Mouse (Mus musculus) hindbrain, embryonic 16.5 days (tissue): ENCODE data around the gene Rnf148. TPM values are rescaled to one million over a fixed set of nuclear protein-coding genes. Genes with fewer than 3 reads are reported as not detected.
A peak's percentile ranks its signal among the peaks of the same experiment; 100 is the strongest.

Experiments used
- ATAC-seq: fragments of 200-750 bp; cut with Nextera tagmentation; 2 replicates; pipeline ENCODE4 v1.8.0; 2017; ENCODE audit warnings: moderate TSS enrichment, moderate library complexity
- H3K27ac ChIP-seq: fragments of 300-500 bp; sonication (generic); 2 replicates; pipeline ENCODE4 v1.5.1; 2014; ENCODE audit warnings: low read depth, mild to moderate bottlenecking, control low read depth, low read length, moderate library complexity
- H3K27me3 ChIP-seq: fragments of 300-500 bp; sonication (generic); replicated peaks from 2 replicates; pipeline ENCODE4 v1.6.1; 2014; ENCODE audit warnings: low read length; ENCODE audit not compliant: control insufficient read depth, insufficient read depth
- H3K36me3 ChIP-seq: fragments of 300-500 bp; sonication (generic); 2 replicates; pipeline ENCODE4 v1.6.1; 2014; ENCODE audit warnings: mild to moderate bottlenecking, low read length, moderate library complexity, mixed read lengths; ENCODE audit not compliant: control insufficient read depth, insufficient read depth
- H3K4me1 ChIP-seq: fragments of 300-500 bp; sonication (generic); 2 replicates; pipeline ENCODE4 v1.6.1; 2014; ENCODE audit warnings: low read depth, low read length; ENCODE audit not compliant: control insufficient read depth, insufficient read depth
- H3K4me2 ChIP-seq: fragments of 300-500 bp; sonication (generic); 2 replicates; pipeline ENCODE4 v1.6.1; 2014; ENCODE audit warnings: mild to moderate bottlenecking, low read length, control low read depth, moderate library complexity
- H3K4me3 ChIP-seq: fragments of 300-500 bp; sonication (generic); 2 replicates; pipeline ENCODE4 v1.5.1; 2014; ENCODE audit warnings: mild to moderate bottlenecking, low read length, control low read depth, moderate library complexity
- H3K9ac ChIP-seq: fragments of 300-500 bp; sonication (generic); 2 replicates; pipeline ENCODE4 v1.6.1; 2014; ENCODE audit warnings: low read depth, mild to moderate bottlenecking, control low read depth, low read length, moderate library complexity
- H3K9me3 ChIP-seq: fragments of 300-500 bp; sonication (generic); 2 replicates; pipeline ENCODE4 v1.6.1; 2014; ENCODE audit warnings: mild to moderate bottlenecking, low read length, moderate library complexity; ENCODE audit not compliant: control insufficient read depth
- WGBS: fragments of 180-500 bp; shearing (Covaris S2); extraction: QIAGEN DNeasy Blood & Tissue Kit; methylation state at CpG from one replicate; pipeline ENCODE4 v1.1.7; 2014; 5-methylcytosine and 5-hydroxymethylcytosine counted together
- polyA plus RNA-seq: library from polyadenylated mRNA; unstranded; fragments of >200 nt; fragmentation: Nextera tagmentation; extraction: Ambion mirVana; gene quantifications from 2 replicates; pipeline ENCODE4 v1.2.1, GENCODE M21; 2015

Rnf148 gene
- polyA plus RNA-seq = not detected in 2 replicates

DNA sequence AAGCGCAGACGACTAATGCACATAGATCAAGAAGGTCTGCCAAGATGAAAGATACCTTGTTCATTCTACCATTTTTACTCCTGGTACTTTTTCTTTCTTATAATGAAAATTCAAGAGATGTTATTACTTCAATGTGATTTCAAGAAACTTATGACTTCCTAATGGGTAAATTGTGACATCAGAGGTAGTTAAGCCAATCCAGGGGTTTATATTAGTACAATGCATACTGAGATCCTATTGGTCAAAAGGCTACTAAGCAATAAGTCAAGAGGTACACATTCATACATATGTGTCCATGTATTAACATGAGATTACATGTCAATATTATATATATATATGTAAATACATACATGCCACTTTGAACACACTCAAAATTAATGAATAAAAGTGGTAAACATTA, at the start of gene Rnf148:
Gene Rnf148 (minus strand): TSS at position 101 of the 400 bp plus-strand sequence.
- 91% methylated on average over 2 of the region's 2 CpGs for WGBS
- no peaks in the 10 kb centered on the region for H3K4me1 ChIP-seq
- no peak within 1 kb of the TSS for H3K27ac ChIP-seq
- no peak for ATAC-seq
- no peaks in the 10 kb centered on the region for H3K27me3 ChIP-seq
- H3K4me3 ChIP-seq = no peak within 1 kb of the TSS
- no peaks in the 10 kb centered on the region for H3K9me3 ChIP-seq
- H3K9ac ChIP-seq = no peak within 1 kb of the TSS
- H3K4me2 ChIP-seq = no peak within 1 kb of the TSS
- H3K36me3 ChIP-seq = no peaks in the 10 kb centered on the region

DNA sequence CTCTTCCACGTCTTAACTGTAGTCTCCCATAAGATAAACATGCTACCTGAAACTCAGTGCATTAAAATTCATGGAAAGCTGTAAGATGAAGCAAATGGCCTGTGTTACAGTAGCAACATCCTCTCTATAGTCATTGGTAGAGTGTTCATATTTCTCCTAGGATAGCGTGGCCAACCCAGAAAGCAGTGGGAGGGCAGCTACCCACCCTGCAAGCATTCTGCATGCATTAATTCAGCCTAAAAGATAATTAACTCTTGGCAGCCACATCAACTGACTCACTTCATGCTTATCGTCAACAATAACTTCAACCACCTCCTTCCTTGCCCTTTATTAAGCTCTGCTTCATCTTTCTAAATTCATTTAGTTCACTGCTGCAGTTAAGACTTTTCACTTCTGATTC, 45.9 kb upstream of the Rnf148 start:
- no peak overlapping the region for H3K4me2 ChIP-seq
- H3K27ac ChIP-seq = no peak overlapping the region
- no peak overlapping the region for H3K4me3 ChIP-seq
- H3K9ac ChIP-seq = no peak overlapping the region
- ATAC-seq = no peak
- H3K4me1 ChIP-seq = no peaks in the 10 kb centered on the region; the same call in 1 of the 2 replicates
- H3K36me3 ChIP-seq = no peaks in the 10 kb centered on the region
- WGBS = 57% methylated on average over 3 of the region's 3 CpGs
- no peaks in the 10 kb centered on the region for H3K9me3 ChIP-seq
- no peaks in the 10 kb centered on the region for H3K27me3 ChIP-seq

DNA sequence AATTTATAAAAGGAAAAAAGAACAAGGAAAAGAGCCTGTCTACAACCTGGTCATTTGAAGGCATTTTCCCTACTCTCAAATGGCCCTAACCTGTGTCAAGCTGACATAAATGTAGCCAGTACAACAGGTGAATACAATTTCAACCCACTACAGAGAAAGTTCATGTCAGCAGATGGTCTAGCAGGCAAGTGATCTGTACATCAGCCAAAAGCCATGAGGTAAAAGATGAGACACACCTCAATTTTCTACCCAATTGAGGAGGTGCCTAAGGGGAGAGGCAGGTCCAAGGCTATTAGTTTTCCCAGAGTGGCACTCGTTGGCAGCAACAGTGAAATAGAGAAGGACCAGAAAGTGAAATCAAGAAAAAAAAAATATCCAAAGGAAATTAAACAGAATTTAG, 23.2 kb upstream of the Rnf148 start:
- WGBS = 90% methylated on average over 1 of the region's 1 CpGs
- H3K36me3 ChIP-seq = no peaks in the 10 kb centered on the region
- H3K27ac ChIP-seq = no peak overlapping the region
- H3K4me3 ChIP-seq = no peak overlapping the region
- no peak overlapping the region for H3K9ac ChIP-seq
- no peak for ATAC-seq
- no peaks in the 10 kb centered on the region for H3K27me3 ChIP-seq
- no peak overlapping the region for H3K4me2 ChIP-seq
- H3K4me1 ChIP-seq = no peaks in the 10 kb centered on the region
- H3K9me3 ChIP-seq = no peaks in the 10 kb centered on the region

DNA sequence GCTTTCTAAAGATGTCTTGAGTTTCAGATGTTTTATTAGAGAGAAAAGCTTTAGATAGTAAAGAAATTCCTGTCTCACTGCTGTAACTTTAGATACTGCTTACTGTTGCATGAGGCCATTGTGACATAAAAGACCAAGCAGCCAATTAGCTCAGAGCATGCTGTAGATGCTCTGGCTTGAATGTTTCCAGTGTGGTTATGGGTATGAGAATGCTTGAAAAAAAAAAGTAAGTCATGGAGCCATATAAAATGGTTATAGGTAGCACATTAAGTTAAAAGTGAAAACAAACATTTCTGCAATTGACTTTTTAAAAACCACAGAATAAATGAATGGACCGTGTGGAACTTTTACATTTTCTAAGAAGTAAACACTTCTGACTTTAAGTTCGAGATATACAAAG, 4.7 kb downstream of the Rnf148 start, which contains the start of gene Rnf133:
Gene Rnf133 (minus strand): TSS at position 101 of the 400 bp plus-strand sequence.
- H3K36me3 ChIP-seq = no peaks in the 10 kb centered on the region
- H3K9ac ChIP-seq = no peak within 1 kb of the TSS
- WGBS = 93% methylated on average over 2 of the region's 2 CpGs
- H3K4me2 ChIP-seq = no peak within 1 kb of the TSS
- H3K27me3 ChIP-seq = no peaks in the 10 kb centered on the region
- no peak for ATAC-seq
- H3K9me3 ChIP-seq = no peaks in the 10 kb centered on the region
- no peak within 1 kb of the TSS for H3K4me3 ChIP-seq
- H3K27ac ChIP-seq = no peak within 1 kb of the TSS
- H3K4me1 ChIP-seq = no peaks in the 10 kb centered on the region

DNA sequence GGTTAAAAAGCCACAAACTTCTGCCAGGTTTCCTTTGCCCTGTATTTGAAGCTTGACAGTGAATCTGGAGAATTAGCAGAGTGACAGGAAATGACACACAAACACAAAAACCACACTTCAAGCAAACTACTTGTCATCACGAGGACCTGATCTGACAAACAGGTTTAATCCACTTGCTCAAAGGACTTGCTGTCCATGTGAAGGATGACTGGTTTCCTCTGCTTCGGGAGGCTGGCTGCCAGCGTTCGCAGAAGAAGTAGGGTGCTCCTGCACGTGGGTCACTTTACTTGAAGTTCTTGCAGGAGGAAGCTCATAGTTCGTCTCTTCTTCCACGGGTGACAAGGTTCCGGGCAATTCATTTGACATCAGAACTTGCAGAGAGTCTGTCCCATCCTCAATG, 6.2 kb downstream of the Rnf148 start:
- Histone ChIP-seq H3K4me3 (no peak overlapping the region), H3K27me3 (no peaks in the 10 kb centered on the region), H3K27ac (no peak overlapping the region), H3K9me3 (no peaks in the 10 kb centered on the region), H3K4me2 (no peak overlapping the region), H3K9ac (no peak overlapping the region), H3K4me1 (no peaks in the 10 kb centered on the region), H3K36me3 (no peaks in the 10 kb centered on the region)
- WGBS = 86% methylated on average over 8 of the region's 8 CpGs
- no peak for ATAC-seq

DNA sequence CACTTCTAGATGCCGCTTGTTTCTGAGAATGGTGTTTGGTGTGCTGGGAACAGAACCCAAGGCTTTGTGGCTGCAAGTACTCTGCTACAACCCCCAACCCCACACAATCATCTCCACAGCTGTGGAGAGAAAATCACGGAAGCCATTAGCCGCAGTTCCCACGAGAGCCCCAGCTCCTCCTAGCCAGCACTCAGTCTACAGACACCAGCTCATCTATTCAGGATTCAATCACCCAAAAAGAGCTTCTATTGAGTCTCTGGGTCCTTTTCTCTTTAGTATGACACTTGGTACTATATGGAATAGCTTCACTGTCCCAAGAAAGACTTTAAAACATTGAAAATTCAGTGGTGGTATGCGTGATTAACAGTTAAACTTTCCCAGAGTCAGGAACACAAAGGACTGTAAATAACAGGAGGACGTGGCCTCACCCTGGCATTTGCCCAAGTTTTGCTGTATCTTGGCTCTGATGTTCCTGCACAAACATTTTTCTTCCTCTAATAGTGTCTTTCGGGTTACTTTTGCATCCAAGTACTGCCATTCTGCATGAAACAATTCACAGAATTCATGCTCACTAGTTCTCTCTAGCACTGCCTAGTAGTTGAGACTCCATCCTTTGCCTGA, 7.2 kb downstream of the Rnf148 start:
- Histone ChIP-seq H3K27ac (no peak overlapping the region), H3K36me3 (no peaks in the 10 kb centered on the region), H3K9ac (no peak overlapping the region), H3K27me3 (no peaks in the 10 kb centered on the region), H3K9me3 (no peaks in the 10 kb centered on the region), H3K4me2 (no peak overlapping the region), H3K4me1 (no peaks in the 10 kb centered on the region), H3K4me3 (no peak overlapping the region)
- peak; percentile 40; the same call in 1 of the 2 replicates for ATAC-seq
- 59% methylated on average over 7 of the region's 7 CpGs for WGBS

DNA sequence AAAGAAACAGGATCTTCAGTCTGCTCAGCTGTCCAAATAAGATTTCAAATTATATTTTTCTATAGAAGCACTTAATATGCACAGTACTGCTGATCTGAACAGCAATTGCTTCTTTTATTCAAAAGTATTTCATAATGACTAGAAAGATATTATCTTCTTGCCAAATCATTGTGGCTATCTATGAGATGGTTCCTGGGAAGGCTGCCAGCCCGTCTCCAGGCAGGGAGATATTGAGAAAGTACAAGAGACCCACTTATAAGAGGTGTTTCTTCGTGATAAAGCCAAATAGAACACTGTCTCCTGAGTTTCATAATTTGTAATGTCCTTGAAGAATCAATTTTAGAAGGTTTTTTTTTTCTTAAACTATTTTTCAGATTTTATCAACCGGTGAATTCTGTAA, 17.9 kb downstream of the Rnf148 start:
- H3K27me3 ChIP-seq = no peaks in the 10 kb centered on the region
- no peak overlapping the region for H3K27ac ChIP-seq
- no peak overlapping the region for H3K4me2 ChIP-seq
- H3K36me3 ChIP-seq = no peaks in the 10 kb centered on the region
- H3K4me1 ChIP-seq = no peaks in the 10 kb centered on the region
- WGBS = 66% methylated on average over 3 of the region's 3 CpGs
- no peak overlapping the region for H3K9ac ChIP-seq
- ATAC-seq = no peak
- H3K4me3 ChIP-seq = no peak overlapping the region
- no peaks in the 10 kb centered on the region for H3K9me3 ChIP-seq

DNA sequence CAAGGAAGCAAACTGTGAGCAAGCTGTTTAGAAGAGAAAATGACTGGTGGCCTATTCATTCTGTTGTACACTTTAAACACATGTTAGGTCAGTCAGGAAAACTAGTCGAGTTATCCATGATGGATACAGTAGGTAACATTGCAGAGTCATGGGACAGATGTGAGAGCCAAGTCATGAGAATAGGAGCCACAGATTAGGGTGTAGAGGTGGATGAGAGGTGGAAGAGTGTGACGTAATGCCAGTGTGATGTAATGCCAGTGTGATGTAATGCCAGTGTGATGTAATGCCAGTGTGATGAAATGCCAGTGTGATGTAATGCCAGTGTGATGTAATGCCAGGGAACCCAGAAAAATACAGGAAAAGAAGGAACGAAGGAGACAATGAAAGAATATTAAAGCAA, 19.7 kb downstream of the Rnf148 start:
- Histone ChIP-seq H3K27ac (no peak overlapping the region), H3K36me3 (no peaks in the 10 kb centered on the region), H3K4me2 (no peak overlapping the region), H3K4me1 (no peaks in the 10 kb centered on the region), H3K9me3 (no peaks in the 10 kb centered on the region), H3K4me3 (no peak overlapping the region), H3K27me3 (no peaks in the 10 kb centered on the region), H3K9ac (no peak overlapping the region)
- ATAC-seq = no peak
- 95% methylated on average over 3 of the region's 3 CpGs for WGBS

DNA sequence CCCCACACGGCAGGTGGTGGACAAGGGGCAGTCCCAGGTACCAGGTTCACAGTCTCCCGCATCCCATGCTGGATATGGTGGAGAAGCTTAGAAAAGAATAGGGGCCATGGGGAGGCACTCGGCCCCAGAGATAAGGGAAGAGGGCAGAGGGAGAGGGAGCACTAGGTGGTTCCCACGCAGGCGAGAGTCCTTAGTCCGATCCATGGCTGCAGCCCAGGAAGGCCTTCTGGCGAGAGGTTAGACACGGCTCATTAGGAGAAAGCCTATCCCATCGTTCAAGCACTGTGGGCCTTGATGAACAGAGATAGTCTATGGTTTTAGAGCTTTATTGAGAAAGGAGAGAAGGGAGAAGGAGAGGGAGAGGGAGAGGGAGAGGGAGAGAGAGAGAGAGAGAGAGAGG, 20.9 kb downstream of the Rnf148 start:
- Histone ChIP-seq H3K4me3 (no peak overlapping the region), H3K9ac (no peak overlapping the region), H3K36me3 (no peaks in the 10 kb centered on the region), H3K27ac (no peak overlapping the region), H3K27me3 (no peaks in the 10 kb centered on the region), H3K4me1 (no peaks in the 10 kb centered on the region), H3K4me2 (no peak overlapping the region), H3K9me3 (no peaks in the 10 kb centered on the region)
- ATAC-seq = no peak
- 66% methylated on average over 9 of the region's 9 CpGs for WGBS
